Mouse (Mus musculus) intestine, postnatal 0 days (tissue): ENCODE data around the gene Snx29. TPM values are rescaled to one million over a fixed set of nuclear protein-coding genes. Genes with fewer than 3 reads are reported as not detected.
A peak's percentile ranks its signal among the peaks of the same experiment; 100 is the strongest.

Experiments used
- ATAC-seq: fragments of 200-750 bp; cut with Nextera tagmentation; 2 replicates; pipeline ENCODE4 v1.8.0; 2017; ENCODE audit warnings: mild to moderate bottlenecking, moderate TSS enrichment, moderate library complexity
- H3K27ac ChIP-seq: fragments of 300-500 bp; sonication (generic); 2 replicates; pipeline ENCODE4 v1.5.1; 2014; ENCODE audit warnings: mild to moderate bottlenecking, low read depth, low read length, moderate library complexity
- H3K27me3 ChIP-seq: fragments of 300-500 bp; sonication (generic); replicated peaks from 2 replicates; pipeline ENCODE4 v1.6.1; 2014; ENCODE audit warnings: low read length, mixed read lengths; ENCODE audit not compliant: control insufficient read depth, insufficient read depth
- H3K36me3 ChIP-seq: fragments of 300-500 bp; sonication (generic); 2 replicates; pipeline ENCODE4 v1.6.1; 2014; ENCODE audit warnings: mild to moderate bottlenecking, moderate library complexity; ENCODE audit not compliant: control insufficient read depth, insufficient read depth
- H3K4me1 ChIP-seq: fragments of 300-500 bp; sonication (generic); replicated peaks from 2 replicates; pipeline ENCODE4 v1.6.1; 2014; ENCODE audit warnings: antibody characterized with exemption, low read length, mixed read lengths; ENCODE audit not compliant: control insufficient read depth, insufficient read depth
- H3K4me2 ChIP-seq: fragments of 300-500 bp; sonication (generic); replicated peaks from 2 replicates; pipeline ENCODE4 v1.6.1; 2014; ENCODE audit warnings: low read depth, mild to moderate bottlenecking, moderate library complexity
- H3K4me3 ChIP-seq: fragments of 300-500 bp; sonication (generic); 2 replicates; pipeline ENCODE4 v1.5.1; 2014; ENCODE audit warnings: low read depth, low read length
- H3K9ac ChIP-seq: fragments of 300-500 bp; sonication (generic); 2 replicates; pipeline ENCODE4 v1.6.1; 2014; ENCODE audit warnings: mild to moderate bottlenecking, low read depth, low read length
- H3K9me3 ChIP-seq: fragments of 300-500 bp; sonication (generic); 2 replicates; pipeline ENCODE4 v1.6.1; 2016; ENCODE audit warnings: mixed run types; ENCODE audit not compliant: control insufficient read depth
- CTCF ChIP-seq: sonication (generic); IDR thresholded peaks from 2 replicates; pipeline ENCODE4 v1.5.1; 2016; ENCODE audit warnings: low read depth, mild to moderate bottlenecking, control low read depth, antibody characterized with exemption, moderate library complexity
- WGBS: fragments of 180-500 bp; shearing (Covaris S2); extraction: QIAGEN DNeasy Blood & Tissue Kit; methylation state at CpG from one replicate; pipeline ENCODE4 v1.1.7; 2014; 5-methylcytosine and 5-hydroxymethylcytosine counted together
- polyA plus RNA-seq: library from polyadenylated mRNA; unstranded; fragments of >200 nt; fragmentation: Nextera tagmentation; extraction: Ambion mirVana; gene quantifications from 2 replicates; pipeline ENCODE4 v1.2.1, GENCODE M21; 2015

Snx29 gene
- polyA plus RNA-seq, 1 experiment from 2014 or later = 1.9 TPM

DNA sequence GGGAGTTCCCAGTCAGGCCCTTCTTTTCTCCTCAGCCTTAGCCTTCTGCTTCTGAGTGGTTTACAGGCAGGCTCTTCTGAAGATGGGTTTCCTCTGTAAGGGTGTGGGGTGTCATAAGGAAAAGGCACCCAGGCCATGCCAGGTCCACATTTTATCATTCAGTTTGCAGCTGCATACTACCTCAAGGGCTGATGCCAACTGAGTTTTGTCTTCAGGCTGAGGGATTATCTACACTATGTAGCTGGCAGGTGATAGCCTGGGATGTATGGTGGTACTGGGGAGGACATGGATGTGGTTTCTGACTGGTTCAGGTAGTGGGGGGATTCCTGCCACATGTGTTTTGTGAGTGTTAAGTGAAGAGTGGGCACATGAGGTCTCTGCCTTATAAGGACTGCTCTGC is 266.0 kb downstream of the Snx29 start:
- Histone ChIP-seq H3K4me1 (no peaks in the 10 kb centered on the region), H3K9me3 (no peaks in the 10 kb centered on the region), H3K27me3 (no peaks in the 10 kb centered on the region), H3K9ac (no peak overlapping the region), H3K4me3 (no peak overlapping the region), H3K27ac (no peak overlapping the region), H3K36me3 (no peaks in the 10 kb centered on the region), H3K4me2 (no peak overlapping the region)
- no peak for ATAC-seq
- no peak for TF ChIP-seq CTCF

DNA sequence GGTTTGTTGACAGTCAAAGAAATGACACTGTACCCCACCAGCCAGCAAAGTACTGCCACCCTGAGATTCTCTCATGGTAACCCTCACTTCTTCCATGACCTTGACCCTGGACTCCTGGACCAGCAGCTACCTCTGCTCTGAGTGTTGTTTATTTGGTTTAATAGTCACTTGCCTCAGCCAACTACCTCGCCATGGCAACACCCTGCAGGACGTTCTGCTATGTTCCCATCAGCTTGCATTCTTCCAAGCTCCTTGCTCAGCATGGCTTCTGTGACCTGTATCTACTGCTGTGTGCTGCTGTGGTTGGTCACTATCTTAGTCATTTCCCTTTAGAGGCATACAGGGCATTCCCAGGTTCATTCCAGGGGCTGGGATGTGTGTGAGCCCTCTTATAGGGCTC is 266.6 kb downstream of the Snx29 start:
- H3K36me3 ChIP-seq = no peaks in the 10 kb centered on the region
- TF ChIP-seq CTCF = no peak

DNA sequence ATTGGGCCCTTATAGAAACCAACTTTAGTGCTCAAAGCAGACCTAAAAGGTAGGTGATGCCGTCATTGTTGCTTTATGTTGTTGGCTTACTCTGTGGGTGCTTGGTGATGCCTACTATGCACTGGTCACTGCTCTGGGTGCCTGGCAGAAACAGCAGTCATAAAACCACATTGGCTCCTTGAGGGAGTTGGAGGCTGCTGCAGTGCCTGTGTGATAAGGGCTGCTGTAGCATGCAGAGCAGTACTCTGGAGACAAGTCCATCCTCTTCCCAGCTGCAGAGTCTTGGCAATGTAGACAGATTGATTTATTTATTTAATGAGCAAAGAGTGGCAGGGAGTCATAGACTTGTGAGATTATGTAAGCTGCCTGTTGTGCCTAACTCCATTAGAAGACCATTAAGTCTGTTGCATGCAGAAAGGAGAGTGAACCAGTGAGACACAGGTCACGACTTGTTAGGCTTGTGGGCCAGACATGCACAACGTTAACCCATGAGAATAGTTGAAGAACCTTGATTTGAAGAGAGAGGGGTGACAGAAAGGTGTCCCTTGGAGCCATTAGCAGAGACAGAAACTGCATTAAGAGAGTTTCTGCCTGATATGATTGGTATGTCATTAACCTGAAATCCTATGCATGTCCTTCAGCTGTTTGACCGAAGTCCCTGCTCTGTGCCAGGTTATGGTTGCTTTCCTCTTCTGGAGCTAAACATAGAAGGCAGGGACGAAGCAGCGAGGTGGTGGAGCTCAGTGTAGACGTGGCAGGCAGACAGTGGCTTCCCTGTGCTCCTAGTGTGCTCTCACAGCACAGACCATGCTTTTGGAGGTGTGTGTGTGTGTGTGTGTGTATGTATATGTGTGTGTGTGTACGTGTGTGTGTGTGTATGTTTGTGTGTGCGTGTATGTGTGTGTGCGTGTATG is 267.3 kb downstream of the Snx29 start:
- Histone ChIP-seq H3K36me3 (no peaks in the 10 kb centered on the region), H3K4me1 (no peaks in the 10 kb centered on the region), H3K9me3 (no peaks in the 10 kb centered on the region), H3K27me3 (no peaks in the 10 kb centered on the region), H3K9ac (no peak overlapping the region), H3K4me2 (no peak overlapping the region), H3K27ac (no peak overlapping the region), H3K4me3 (no peak overlapping the region)
- WGBS = 75% methylated on average over 10 of the region's 10 CpGs
- ATAC-seq = no peak
- TF ChIP-seq CTCF = no peak

More for the DNA sequence above, 266.6 kb downstream of the Snx29 start:
- Histone ChIP-seq H3K4me3 (no peak overlapping the region), H3K4me2 (no peak overlapping the region), H3K9me3 (no peaks in the 10 kb centered on the region), H3K27me3 (no peaks in the 10 kb centered on the region), H3K4me1 (no peaks in the 10 kb centered on the region), H3K27ac (no peak overlapping the region), H3K9ac (no peak overlapping the region)
- ATAC-seq = no peak
- WGBS = 54% methylated on average over 2 of the region's 2 CpGs

DNA sequence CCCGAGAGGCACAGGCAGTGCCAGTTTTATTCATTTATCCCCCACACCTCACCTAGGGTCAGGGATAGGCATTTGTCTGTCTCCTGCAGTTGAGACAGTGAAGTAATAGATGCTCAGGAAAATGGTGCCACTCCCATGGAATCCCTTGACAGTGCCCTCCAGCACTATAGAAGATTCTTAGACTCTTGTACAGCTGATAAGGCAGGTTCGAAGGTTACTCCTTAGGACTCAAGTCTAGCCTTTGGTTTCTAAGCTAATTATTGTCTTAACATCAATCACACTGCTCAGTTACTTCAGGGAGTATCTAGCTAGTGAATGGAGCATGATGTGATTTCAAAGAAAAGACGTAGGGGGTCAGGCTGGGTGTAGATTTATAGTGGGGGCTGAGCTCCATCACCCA is 273.9 kb downstream of the Snx29 start:
- Histone ChIP-seq H3K9ac (no peak overlapping the region), H3K4me2 (no peak overlapping the region), H3K4me1 (peaks cover 8% of the 10 kb centered on the region; the same call in 1 of the 2 replicates), H3K36me3 (no peaks in the 10 kb centered on the region), H3K27me3 (no peaks in the 10 kb centered on the region), H3K4me3 (no peak overlapping the region), H3K27ac (no peak overlapping the region; the same call in 1 of the 2 replicates), H3K9me3 (no peaks in the 10 kb centered on the region)
- no peak for TF ChIP-seq CTCF
- ATAC-seq = peak; percentile 56
- 59% methylated on average over 3 of the region's 3 CpGs for WGBS

DNA sequence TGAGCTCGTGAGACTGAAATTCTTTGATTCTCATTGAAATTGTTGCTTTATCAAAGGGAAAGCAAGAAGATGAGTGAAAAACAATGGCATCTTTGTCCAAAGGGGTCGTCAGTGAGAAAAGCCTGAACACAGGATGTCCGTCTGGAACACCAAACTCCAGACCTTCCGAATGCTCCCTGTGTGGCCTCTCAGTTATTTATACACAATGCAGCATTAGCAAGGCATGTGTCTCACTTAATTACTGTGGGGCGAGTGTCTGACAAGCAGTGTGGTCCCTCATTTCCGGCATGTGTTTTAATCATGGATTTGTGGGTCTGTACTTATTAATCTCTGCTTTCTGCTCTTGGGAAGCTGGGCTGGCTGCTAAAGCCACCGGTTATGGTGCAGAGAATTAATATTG is 275.1 kb downstream of the Snx29 start:
- no peaks in the 10 kb centered on the region for H3K27me3 ChIP-seq
- WGBS = 60% methylated on average over 7 of the region's 7 CpGs
- H3K4me3 ChIP-seq = no peak overlapping the region
- H3K9me3 ChIP-seq = no peaks in the 10 kb centered on the region
- no peaks in the 10 kb centered on the region for H3K36me3 ChIP-seq
- ATAC-seq = no peak
- no peak overlapping the region; the same call in 1 of the 2 replicates for H3K27ac ChIP-seq
- H3K4me1 ChIP-seq = peaks cover 15% of the 10 kb centered on the region; the same call in 1 of the 2 replicates
- H3K4me2 ChIP-seq = no peak overlapping the region
- H3K9ac ChIP-seq = no peak overlapping the region
- no peak for TF ChIP-seq CTCF

DNA sequence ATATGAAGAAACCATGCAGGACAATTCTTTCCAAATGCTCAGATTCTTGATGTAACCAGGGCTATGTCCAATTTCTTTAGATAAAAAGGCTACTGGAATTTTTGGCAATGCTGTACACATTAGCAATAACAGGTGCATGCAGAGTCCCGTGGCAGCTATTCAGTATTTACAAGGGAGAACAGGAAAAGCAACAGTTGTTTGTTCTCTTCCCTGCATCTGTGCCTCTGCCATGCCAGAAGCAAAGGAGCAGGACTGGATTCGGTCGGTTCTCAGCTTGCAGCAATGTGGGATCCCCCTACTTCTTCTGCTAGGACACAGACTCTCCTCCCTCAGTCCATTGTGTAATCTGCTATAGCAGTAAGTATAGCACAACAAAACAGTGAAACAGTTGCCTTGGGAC is 276.8 kb downstream of the Snx29 start:
- H3K36me3 ChIP-seq = no peaks in the 10 kb centered on the region
- H3K27ac ChIP-seq = no peak overlapping the region
- H3K9ac ChIP-seq = no peak overlapping the region
- H3K4me2 ChIP-seq = no peak overlapping the region
- H3K4me3 ChIP-seq = no peak overlapping the region
- H3K27me3 ChIP-seq = no peaks in the 10 kb centered on the region
- WGBS = 70% methylated on average over 3 of the region's 3 CpGs
- H3K4me1 ChIP-seq = peaks cover 22% of the 10 kb centered on the region; the same call in 1 of the 2 replicates
- TF ChIP-seq CTCF = no peak
- no peak for ATAC-seq
- H3K9me3 ChIP-seq = no peaks in the 10 kb centered on the region
